Mouse (Mus musculus) cerebellum, adult 9-10 months (tissue): ENCODE results near the gene Pif1.

ENCODE experiments used
- DNase-seq: peaks from one replicate; pipeline ENCODE4 v3.0.0; 2022

Gene Pif1

DNA sequence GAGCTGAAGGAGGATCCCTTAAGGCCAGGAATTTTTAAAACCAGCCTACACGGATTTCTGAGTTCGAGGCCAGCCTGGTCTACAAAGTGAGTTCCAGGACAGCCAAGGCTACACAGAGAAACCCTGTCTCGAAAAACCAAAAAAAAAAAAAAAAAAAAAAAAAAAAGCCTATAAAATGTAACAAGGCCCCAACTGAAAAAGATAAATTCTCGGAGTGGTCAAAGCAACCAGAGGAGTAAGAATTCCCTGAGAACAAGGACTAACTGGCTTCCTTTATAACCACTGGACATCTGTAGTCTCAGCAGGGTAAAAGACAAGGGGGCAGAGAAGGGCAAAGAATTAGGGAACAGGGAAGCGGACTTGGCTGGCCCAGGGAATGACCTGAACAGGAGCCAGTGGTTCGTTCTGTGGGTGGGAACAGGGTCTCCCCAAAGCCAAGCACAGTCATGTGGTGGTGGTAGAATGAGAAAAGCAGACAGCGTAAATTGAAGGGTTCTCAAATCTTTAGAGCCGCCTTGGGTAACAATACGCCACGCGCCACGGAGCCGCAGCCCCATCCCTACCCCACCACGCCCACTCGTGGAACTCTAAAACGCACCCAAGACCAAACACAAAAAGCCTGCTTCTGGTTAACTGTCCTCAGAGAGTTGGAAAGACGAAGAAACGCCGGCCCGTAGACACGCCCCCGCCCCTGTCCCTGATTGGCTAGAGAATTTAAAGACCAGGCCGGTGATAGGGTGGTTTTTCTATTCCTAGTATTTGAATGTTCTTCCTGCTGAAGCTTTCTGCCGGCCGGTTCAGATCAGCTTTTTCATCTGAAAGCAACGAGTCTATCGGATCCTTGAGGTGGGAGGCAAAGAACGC lies at the start of gene Pif1:
Pif1 (plus strand) TSS at position 755 of the 864 bp plus-strand sequence.
- no peak for DNase-seq

DNA sequence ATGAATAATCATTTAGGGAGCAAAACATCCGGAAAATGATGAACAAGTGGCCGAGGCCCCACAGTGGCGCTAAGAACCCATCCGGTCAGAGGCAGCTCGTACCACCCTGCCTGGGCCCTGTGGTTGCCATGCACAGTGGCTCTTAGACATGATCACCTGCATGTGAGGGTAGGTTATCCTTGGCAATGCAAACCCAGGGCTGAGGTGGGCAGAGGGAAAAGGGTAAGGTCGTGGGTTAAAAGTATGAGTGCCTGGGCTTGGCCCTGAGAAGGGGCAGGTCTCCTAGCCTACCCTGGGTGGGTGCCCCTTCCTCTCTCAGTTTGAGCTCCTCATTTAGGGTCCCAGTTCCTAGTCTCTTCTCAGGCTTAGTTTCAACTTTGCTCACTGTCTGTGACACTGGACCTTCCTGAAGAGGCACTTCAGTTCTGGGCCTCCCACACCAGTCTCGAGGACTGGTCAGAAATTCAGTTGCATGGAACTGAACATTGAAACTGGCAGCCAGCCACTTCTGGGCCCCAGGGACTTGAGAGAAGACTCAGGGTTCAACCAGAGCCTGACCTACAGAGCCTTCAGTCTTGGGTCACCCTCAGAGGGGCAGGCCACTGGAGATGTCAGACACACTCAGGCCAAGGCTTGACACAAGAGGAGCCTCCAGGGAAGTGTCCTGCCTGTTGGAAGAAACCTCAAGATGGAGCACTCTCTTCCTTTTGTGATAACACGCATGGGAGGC lies 48.9 kb upstream of the Pif1 start:
- no peak for DNase-seq

DNA sequence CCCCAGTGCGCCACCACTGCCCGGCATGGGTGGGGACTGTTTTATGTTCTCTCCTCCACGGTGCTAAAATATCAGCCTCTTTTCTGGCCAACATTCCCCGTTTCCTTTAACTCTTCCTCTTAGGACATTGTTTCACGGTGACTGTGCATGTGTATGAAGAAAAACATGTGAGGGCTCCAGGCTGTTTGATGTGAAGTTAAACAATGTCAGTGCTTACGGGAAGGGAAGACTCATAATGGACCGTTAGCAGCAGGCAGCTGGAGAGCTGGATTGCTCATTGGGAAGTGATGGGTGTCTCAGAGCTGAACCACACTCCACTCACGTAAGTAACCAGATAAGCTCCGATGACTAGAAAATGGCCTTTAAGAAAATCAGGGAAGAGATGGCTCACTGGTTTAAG lies 47.3 kb upstream of the Pif1 start:
- no peak for DNase-seq

DNA sequence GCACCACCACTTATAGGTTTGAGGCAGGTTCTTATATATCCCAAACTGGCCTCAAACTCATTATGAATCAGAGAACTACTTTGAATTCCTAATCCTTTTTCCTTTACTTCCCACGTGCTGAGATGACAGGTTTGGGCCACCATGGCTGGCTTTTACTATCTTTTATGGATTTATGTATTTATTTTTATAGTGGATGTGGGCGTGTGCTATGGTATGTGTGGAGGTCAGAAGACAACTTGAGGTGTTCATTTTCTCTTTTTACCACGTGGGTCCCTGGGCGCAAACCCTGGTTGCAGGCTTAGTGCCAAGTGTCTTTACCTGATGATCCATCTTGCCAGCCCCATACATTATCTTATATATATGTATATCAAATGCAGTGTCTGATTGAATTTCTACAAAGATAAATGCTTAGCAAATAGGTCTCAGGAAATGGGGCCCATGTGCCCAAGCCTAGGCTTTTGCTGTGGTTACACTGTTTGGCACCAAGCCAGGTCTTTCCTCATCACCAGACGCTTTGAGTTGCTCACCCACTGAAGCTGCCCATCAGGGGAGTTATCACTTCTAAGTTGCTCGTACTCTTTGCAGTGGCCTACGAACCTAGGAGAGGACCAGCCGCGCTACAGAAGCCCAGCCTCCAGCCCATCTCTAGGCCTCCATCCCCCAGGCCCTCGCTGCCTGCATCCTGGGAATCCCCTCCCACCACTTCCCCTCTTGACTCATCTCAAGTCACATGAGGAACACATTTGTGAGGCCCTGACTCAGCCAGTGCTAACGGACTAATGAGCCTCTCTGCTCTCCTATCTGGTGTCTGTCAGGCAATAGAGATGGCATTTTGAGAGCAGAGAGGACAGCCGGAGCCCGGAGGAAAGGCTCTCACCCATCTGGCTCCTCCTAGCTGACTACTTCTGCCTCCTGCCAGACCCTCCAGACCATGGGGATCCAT lies 45.6 kb upstream of the Pif1 start:
- no peak for DNase-seq

DNA sequence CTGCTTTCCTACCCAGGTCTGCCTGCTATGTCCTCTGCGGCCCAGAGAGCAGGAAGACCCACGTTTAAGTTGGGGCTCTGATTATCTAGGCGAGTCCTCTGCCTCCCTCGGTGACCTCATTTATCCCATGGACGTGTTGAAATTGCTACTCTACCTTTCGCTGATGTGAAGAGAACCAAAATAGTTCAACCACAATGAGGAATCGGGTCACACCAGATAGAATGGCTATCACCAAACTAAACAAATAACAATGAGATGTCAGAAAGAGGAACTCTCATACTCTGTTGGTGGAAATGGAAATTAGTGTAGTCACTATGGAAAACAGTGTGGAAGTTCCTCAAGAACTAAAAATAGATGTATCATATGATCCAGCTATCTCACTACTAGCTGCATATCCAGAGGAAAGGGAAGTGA lies 44.8 kb upstream of the Pif1 start:
- DNase-seq = no peak

DNA sequence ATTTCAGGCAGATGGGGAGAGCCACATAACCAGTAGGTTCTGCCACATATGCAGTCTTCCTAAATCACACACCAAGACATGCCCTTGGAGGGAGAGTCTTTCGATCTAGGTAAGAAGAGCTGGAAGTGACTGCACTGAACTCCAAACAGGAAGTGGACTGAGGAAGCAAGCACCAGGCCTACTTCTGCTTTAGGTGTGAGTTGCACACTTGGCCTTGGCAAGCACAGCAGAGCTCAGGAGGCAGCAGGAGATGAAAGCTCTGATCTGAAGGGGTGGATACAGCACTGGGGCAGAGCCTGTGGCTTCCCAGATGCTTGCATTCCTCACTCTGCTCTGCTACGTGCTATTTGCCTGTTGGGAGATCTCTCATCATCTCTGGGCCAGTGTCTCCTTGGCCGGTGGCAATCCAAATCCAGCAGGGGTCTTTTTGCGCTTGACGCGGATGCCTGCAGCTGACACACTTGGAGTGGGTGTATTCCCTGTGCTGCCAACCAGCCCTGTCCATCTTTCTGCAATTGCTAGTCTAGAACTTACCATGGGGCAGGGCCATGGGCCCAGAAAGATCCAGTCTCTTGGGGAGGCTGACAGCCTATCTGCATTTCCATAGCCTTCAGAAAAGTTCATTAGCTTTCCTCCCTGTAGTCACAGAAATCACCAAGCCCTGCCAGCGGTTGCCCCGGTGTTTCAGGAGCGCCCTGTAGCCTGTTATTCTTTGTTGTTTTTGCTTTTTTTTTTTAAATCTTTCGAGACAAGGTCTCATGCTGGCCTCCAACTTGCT lies 41.1 kb upstream of the Pif1 start:
- DNase-seq = no peak

DNA sequence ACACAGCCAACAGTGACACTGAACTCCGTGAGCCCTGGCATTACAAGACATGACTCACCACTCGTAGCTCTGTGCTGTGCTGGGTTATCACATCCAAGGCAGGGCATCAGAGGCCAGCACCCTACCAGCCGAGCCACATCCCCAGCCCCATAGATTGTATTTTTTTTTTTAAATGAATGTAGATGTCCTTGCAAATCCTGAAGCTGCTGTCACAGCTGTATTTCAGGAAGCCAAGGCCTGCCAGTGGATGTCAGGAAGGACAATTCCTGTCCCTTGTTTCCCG lies 40.6 kb upstream of the Pif1 start:
- no peak for DNase-seq

DNA sequence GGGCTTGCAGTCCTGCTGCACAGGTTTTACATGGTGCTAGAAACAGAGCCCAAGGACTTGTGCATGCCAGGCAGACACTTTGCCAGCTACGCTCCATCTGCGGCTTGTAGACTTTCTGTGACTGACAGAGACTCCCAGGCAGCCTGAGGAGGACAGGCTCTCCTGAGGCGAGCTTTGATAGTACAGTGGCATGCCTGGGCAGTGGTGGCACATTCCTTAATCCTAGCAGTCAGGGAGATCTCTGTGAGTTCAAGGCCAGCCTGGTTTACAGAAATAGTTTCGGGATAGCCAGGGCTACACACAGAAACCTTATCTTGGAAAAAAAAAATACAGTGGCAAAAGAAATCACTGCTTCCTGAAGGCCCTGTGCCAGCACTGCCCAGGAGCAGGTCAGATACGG lies 39.8 kb upstream of the Pif1 start:
- DNase-seq = no peak

DNA sequence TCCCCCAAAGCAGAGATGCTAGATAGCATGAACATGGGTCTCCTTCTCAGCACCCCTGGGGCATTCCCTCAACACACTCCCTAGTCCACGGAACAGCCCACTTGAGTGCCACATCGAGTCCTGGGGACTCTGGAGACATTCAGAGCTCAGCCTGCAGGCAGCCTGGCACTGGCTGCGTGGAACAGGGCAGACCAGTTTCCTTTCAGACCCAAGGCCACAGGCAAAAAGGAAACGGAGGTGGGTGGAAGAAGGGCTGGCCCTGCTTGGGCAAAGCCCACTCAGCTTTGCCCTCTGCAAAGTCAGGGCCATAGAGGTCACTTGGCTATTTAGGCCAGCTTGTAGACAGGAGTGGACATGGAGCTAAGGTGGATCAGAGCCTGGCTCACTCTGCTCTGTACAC lies 39.1 kb upstream of the Pif1 start:
- DNase-seq = no peak

DNA sequence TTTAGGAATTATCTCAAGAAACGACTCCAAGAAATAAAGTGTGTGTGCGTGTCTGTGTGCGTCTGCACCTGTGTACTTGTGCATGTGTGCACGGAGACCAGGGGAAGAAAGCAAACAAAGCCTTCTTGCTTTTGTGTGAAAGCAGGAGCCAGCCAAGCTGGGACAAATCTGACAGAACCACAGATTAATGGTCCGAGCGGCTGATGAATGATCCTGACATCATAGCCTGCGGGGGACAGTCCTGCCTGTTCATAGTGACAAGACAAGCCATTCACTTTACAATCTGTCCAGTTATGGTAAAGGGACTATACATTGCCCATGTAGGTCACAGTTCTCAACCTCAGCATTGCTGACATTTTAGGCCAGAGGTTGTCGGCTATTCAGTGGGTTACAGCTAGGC lies 38.6 kb upstream of the Pif1 start:
- no peak for DNase-seq

DNA sequence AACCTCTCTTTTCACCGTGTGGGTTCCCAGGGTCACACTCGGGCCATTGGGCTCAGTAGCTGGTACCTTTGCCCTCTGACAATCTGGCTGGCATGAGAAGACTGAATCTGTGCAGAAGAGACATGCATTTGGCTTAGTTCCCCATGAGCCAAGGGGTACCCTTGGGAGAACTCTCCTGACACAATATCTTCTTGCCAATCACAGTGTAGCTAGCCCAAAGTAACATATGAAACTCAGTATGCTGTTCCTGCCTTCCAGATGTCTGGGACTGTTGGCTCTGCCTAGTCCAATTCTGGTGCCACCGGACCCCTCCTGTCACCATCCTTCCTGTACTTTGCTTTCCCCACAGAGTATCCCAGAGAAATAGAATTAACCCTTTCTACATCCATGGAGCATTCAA lies 37.8 kb upstream of the Pif1 start:
- no peak for DNase-seq

DNA sequence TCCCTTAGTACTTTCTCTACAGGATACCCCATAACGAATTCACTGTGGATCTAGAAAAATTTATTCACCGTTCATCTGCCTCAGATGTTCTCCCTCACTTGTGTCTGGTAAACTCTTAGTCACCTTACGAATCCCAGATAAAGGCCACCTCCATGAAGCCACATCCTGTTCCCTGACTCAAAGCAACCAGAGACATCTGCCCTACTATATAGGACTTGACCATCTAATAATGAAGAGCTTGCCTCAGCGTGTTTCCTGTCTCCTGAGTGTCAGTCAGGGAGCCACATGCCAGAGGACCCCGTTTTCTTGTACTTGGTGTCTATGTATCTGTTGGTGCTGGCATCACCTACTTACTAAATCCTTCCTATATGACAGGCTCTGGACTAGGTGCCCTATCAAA lies 37.3 kb upstream of the Pif1 start:
- no peak for DNase-seq

DNA sequence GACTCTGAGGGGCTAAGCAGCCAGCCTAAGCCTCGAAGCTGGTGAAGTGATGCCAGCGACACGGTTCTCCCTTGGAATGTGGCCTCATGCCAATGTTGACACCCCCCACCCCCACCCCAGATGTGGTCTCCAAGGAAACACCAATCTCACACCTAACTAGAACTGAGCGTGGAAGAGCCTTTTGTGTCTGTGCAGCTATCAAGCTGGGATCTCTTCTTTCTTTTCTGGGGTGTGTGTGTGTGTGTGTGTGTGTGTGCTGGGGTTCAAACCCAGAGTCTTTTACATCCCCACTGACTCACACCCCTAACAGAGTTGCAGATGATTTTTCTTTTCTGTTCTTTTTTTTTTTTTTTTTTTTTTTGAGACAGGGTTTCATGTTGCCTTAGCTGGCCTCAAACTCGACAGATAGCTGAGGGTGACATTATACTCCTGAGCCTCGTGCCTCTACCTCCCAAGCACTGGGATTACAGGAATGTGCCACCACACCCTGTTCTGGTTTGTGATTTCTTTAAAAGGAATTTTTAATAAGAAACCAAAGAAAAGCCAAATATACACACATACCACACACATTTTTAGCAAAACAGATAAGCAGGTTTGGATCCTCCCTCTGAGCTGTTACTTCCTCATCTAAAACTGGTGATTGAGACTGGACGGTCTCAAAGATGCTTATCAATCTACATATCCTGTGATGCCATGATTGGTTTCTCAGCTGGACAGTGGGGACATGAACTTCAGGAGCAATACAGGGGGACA lies 36.7 kb upstream of the Pif1 start:
- no peak for DNase-seq

DNA sequence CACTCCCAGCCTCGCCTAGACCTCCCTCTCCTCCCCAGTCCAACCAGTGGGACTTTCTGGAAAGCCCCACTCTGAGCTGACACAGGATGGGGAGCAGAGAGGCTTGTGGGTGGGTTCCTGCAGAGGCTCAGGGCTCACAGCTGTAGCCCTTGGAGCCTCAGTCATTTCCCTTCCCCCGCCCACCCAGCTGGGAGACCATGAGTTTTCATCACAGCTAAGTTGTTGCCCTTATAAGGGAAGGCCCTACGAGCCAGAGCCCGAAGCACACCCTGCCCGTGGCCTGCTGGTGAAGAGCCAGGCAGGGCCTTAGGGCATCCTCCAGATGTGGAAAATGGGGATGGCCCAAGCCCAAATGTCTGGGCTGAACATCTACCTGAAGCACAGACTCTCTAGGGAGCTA lies 35.9 kb upstream of the Pif1 start:
- DNase-seq = no peak

DNA sequence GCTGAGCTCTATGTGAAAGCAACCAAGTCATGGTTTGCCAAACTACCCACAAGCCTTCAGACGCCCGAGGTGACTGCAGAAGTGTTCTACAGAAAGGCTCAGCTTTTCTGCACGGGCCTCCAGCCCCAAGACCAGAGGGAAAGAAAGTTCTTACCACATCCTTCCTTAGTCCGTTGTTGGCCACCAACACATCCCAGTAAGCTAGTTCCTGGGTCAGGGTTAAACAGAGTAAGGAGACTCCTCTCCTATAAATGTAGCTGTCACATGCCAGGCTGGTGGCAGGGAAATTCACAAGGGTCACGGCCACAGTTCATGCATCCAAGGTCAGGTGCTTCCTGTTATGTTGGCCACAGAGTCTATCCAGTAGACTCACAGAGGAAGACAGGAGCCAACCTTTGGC lies 34.8 kb upstream of the Pif1 start:
- DNase-seq = no peak

DNA sequence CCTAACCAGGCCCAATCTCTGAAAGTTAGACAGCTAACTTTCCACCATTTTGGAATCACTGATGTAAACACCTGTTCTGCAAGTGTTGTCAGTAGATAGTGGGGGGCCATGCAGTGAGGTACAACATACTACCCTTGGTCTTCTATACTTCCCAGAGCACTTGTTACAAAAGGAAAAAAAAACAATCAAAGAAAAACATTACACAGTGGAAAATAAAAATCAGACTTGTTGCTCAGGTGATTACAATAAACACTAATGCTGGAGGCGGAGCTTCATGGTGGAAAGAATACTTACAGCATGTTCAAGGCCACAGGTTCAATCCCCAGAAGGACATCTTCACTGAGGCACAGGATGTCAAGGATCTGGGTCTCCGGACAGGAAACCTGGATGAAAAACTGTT lies 34.2 kb upstream of the Pif1 start:
- no peak for DNase-seq

DNA sequence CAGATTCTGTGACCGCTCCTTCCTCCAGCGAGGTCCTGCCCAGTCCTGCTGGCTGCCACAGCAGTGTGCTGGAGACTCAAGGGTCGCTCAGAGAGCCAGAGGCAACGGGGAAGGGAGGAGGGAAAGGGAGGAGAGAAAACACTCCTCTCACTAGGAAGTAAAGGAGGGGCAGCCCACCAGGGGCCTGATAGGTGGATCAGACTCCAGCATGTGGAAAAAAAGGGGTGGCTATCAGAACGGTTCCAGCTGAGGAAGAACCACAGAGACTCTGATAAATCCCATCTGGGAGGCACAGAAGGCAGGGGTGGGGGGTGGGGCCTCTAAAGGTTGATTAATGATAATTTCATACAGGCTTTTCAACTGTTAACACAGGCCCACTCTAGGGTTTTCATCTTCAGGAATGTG lies 32.0 kb upstream of the Pif1 start:
- DNase-seq = no peak

DNA sequence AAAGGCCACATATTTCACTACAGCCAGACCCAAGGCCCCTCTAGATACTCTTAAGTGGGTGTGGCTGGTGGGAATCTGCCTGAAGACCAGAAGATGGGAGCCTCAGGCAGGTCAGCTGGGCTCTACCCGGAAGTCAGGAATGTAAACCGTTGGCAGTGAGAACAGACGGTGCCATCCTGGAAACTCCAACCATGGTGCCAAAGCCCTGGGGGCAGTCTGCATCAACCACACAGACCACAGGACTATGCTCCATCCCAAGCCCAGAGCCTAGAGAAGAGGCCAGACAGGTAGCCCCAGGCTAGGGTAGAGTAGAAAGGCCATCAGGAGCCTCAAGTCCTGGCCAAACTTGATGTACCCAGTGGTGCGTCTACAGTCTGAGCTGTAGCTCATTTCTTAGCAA lies 31.3 kb upstream of the Pif1 start:
- DNase-seq = no peak

DNA sequence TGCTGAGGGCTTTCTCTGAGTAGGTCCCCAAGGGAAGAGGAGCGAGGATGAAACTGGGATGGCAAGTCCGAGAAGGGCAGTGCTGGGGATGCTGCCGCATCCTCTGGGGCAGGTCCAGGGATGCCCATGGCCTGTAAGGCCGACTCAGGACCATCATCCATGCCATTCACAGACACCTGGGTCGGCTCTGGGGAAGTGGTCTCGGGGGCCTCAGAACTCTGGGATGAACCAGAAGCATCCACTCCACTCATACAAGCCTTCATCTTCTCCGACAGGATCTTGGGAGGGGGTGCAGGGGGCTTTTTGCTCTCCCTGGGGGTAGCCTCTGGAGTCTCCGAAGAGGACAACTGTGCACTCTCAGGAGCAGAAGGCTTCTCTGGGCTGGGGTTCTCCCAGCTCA lies 30.6 kb upstream of the Pif1 start:
- no peak for DNase-seq

DNA sequence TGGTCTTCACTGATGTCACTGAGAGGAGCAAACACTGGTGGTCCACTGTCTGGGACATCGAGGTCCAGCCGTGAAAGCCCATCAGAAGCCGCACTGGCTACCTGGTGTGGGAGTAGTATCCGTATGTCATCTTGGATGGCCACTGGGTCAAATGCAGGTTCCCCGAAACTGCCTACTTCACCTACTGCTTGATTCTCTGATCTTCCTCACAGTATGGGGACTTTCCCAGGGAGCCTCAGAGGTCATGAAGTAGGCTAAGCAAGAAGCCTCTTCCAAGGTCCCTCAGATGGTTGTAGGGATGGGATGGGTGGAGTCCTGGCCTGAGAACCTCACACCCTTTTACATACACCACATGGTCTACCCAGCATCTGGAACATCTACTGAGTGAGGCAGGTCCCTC lies 30.0 kb upstream of the Pif1 start:
- no peak for DNase-seq

DNA sequence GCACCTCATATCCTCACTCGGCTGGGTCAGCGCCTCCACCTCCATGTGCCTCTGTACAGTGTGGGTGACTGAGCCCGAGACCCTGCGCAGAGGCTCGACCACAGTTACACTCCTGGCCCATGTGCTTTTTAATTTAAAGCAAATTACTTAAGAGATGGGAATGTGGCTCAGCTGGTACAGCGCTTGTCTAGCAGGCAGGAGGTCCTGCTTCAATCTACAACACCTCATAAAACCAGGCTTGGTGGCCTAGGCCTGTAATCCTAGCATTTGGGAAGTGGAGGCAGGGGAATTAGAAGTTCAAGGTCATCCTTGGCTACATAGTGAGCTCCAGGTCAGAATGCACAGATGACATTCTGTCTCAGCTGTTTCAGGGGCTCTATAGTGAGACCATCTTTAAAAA lies 28.2 kb upstream of the Pif1 start:
- DNase-seq = no peak

DNA sequence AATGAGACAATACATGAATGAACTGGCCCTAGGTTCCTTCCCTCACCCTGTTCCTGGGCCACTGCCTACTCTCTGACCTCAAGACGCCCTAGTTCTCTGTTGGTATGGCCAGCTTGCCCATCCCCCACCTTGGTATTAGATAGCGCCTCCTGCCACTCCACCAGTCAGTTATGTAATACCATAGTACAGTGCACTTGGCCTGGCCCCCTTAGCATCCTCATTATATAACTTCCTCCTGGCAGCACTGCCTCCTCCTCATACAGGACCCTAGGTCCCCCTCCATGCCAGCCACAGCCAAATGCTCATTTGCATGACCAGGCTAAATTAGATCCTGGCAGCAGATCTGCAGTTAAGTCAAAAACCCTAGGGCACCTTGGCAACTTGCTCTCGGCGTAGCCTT lies 25.9 kb upstream of the Pif1 start:
- DNase-seq = peak; percentile 39
